Mouse (Mus musculus) spleen, adult 12 weeks (tissue): Measurements from ENCODE around the gene Nacad.

Source experiments
- DNase-seq: peaks from one replicate; pipeline ENCODE4 v3.0.0; 2022; ENCODE audit warnings: low spot score

Nacad gene

DNA sequence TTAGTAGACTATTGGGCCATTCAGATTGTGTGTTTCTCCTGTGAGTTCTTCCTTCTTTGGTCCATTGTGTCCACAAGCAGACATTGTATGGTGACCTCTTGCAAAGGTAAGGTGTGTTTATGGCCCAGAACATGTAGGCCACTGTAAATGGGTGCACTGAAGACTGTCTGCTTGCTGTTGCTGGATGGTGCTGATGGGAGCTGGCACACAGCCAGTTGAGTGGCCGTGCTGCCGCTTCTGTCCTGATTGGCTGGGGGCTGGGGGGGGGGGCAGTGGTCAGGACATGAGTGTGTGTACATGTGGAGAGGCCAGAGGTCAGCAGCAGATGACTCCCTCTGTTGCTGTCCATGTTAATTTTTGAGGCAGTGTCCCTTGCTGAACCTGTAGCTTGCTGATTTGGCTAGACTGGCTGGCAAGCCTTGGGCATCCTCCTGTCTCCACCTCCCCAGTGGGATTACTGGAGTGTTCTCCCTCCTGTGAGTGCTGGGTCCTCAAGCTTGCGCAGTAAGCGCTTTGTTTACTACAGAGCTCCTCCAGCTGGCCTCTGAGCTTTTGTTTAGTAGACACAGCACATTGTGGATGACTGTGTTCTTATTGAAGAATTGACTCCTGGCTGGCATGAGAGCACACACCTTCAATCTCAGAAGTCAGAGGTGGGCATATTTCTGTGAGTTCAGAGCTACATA, 25.6 kb downstream of the Nacad start:
- DNase-seq: no peak

DNA sequence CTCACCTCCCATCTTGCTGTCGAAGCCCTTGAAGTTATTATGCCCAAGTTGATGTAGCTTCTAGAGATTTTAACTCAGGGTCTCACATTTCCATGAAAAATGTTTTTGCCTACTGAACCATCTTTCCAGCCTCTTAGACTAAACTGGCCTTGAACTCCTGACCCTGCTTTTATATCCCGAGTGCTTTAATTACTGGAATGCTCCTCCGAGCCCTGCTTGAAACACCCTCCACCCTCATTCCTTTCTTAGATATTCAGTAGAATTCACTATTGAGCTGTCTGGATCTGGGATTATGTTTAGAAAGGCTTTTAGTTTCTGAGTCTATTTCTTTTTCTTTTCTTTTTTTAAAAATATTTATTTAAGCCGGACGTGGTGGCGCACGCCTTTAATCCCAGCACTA, 26.5 kb downstream of the Nacad start:
- no peak for DNase-seq

DNA sequence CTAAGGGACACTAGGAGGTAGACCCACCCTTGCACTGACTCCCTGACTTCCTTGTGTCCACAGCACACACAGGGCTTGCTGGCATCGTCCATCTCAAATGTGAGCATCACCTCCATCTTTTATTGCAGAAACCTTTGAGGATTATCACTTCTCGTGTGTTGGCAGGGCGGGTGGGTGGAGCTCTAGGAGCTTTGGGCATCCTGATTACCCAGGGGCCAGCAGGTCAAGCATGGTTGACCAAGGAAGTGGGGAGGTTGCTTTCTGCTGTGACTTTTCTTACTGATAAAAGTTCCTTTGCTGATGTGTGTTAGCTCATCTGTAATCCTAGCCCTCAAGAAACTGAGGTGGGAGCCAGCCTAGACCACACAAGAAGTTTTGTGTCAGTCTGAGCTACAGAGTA, 29.7 kb downstream of the Nacad start:
- DNase-seq: no peak

DNA sequence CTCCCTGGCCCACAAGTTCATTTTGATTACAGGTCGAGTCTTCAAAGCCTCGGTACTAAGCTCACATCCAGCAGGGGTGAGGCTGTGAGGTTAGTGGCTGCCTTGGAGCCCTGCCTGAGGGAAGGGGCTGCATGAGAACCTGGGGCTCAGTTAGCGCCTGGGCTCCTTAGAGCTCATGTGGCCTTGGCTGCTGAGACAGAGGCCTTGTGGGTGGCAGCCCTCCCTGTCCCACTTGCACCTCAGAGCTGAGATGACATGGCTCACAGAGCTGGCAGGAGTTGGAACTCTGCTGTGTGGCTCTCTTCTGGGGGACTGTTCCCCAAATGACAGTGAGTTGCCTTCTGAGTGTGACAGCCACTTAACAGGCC, 36.5 kb downstream of the Nacad start:
- DNase-seq: no peak

DNA sequence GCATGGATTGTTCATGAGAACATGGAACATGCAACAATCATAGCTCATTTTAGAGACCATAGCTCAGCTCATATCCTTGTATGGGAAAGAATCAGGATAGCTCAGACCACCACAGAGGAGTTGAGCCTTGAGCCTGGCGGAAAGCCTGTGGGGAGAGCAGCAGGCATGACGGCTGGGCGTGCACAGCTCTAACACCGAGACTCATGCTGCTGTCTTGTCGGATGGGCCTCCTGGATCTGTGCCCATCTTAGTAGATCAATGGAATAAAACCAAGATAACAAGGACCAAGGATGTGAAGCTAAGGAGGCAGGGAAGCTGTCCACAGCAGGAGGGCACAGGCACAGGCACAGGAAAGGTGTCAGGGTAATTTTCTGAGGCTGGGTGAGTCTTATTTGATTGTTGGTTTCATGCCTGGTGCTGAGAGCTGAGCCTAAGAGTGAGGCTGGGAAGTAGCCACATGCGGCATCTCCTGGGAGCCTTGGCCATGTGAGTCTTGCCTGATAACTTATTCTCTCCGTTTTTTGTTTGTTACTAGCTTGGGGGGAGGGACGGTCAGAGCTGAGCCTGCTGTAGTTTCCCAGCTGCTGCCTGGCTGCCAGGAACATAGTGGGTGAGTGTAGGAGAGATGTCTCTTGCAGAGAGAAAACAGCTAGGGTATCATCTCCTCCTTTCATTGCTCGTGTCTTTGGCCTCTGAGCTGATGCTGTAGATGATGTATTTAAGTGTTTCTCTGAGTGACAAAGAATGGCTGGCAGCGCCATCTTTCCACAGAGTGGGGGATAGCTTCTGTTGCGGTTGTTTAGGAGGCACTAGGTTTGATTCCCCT, 37.1 kb downstream of the Nacad start:
- no peak for DNase-seq

DNA sequence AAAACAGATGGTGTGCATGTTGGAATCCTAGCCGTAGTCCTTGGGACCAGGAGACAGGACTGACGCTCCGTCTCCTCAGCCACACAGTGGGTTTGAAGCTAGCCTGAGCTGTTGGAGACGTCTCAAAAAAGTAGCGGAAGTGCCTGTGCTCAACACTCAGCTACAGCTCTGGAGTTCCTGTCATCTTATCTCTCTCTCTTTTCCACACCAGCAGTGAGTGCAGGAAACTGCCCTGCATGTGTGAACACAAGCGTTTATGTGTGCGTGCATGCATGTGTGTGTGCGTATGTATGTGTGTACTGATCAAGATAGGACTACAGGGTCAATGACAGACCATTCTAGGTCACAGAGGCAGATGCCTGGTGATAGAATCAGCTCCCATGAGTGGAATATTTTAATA, 37.9 kb downstream of the Nacad start:
- no peak for DNase-seq

DNA sequence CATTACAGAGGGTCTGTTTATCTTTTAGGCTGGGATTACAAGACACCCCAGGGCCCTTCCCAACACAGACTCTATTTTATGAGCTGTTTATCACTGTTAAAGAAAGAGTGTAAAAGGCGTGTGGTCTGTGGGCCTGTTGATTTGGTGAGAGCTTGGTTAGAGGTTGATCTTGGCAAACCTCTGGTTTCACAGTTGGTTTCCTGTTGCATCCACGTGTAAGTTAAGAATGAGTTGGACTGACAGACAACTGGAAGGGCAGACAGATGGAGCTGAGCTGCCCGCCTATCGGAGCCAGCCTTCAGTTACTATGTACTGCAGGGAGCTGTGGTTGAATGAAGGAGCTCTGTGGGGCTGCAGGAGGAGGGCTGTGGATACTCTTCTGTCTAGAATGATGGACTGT, 39.4 kb downstream of the Nacad start:
- DNase-seq: no peak

DNA sequence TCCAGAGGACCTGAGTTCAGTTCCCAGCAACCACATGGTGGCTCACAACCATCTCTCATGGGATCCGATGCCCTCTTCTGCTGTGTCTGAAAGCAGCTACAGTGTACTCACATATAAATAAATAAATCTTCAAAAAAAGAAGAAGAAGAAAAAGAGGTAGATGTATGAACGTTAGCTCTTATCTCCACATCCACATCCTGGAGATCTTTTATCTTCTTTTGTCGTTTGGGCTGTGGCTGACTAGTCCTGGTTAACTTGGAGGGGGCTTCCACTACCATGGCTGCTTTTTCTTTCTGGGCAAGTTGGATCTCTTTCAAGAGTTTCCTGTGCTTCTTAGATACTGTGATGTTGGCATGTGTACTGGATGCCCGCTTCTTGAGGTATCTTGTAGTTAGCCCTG, 42.7 kb downstream of the Nacad start:
- DNase-seq: no peak

DNA sequence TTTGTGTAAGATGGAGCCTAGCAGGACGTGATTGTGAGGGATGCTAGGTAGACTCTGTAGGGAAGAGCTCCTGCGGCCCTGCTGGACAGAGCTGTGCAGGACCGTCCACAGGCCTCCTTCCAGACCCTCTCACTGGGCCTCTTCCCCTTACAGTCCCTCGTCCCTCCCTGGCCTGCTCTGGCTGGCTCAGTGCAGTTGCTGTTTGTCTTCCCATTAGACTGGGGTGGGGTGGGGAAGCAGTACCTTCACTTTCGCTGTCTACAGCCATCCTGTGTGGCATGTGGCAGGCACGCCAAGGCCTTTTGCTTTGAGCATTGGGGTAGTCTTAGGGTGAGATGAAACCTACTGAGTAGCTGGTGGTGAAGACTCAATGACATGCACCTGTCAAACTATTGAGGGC, 43.5 kb downstream of the Nacad start:
- DNase-seq: no peak

DNA sequence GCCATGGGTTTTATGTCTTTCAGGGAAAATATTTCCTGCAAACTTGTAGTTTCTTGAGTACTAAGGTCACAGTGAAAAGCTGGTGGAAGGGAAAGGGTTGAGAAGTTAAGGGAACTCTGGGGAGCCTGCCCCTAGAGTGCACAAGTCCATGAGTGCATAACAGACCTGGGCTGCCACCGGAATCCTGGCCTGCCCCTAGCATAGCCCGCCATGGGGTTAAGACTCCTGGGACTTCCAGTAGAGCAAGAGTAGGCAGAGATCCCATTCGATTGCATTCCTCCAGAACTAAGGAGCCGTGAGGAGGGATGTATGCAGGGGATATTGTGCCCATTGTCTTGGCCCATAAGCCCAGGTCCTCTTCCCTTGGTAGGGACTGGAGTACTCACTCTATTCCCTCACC, 44.4 kb downstream of the Nacad start:
- no peak for DNase-seq

DNA sequence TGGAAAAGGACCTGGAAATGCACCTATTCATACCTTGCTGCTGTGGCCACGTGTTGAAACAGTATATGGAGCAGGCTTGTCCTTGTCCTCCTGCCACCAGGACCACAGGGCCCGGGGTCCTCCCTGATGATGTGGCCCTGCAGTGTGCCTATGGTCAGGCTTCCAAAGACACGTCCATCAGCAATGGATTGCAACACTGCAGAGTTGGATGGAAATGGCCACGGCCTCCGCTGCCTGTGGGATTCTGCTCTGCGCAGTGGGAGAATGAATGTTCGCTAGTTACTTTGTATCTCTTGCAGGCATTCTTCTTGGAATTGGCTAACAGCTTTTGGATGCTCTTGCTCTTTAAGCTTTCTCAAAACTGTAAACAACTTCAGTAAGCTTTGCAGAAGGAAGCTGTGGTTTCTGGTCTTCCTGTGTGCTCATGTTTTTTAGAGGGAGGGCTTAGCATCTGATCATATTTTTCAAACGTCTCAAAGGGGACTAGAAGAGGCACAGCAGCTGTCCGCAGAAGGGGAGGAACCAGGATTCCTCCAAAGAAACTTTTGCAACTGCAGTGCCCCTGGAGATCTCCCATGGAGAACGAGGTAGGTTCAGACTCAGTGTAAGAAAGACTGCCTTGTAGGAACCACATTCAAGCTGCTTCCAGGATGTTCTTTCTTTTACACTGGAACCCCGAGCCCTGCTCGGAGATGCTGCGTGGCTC, 45.0 kb downstream of the Nacad start:
- no peak for DNase-seq

DNA sequence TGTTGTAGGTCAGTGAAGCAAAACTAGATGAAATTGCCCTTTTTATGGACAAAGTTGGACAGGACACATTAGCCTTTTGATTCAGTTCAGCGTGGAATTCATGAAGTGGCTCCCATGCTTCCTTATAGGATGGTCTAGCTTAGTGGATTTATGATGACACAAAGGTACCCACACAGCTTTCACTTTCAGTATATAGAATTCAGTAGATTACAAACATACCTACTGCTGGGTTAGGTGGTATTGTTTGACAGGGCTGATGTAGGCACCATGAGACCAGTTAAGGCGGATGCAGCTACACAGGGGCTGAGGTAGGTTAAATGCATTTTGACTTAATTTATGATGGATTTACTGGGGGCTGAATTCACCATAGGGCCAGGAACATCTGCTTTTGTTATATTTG, 45.9 kb downstream of the Nacad start:
- DNase-seq: no peak

DNA sequence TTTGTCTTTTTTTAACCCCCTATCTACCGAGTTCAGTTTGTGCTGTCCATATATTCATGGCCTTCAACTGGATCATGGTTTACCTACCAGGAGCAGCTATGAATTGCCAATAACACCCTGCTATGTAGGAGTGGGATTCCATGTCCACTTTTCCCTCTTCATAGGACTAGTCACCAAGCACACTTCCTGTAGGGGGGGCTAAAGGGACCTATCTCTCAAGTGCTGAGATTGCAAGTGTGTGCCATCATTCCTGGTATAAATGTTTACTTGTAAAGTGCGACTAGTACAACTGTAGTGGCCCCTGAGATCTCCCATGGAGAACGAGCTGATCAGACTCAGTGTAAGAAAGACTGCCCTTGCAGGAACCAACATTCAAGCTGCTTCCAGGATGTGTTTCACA, 47.6 kb downstream of the Nacad start:
- no peak for DNase-seq

DNA sequence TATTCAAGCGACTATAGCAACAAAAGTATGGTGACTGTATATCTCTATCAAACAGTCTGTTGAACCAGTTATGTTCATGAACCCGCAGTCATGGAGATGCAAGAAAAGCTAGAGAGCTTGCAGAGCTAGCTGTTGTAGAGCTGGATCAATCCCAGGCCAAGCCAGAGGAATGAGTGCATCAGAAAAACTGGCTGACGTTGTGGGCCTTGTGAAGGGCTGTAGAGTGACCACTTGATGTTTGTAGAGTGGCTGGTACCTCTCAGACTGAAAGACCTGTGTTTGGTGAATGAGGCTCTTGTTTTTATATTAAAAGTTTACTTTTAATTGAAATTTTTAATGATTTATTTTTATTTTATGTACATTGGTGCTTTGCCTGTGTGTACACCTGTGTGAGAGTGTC, 55.7 kb downstream of the Nacad start:
- no peak for DNase-seq

DNA sequence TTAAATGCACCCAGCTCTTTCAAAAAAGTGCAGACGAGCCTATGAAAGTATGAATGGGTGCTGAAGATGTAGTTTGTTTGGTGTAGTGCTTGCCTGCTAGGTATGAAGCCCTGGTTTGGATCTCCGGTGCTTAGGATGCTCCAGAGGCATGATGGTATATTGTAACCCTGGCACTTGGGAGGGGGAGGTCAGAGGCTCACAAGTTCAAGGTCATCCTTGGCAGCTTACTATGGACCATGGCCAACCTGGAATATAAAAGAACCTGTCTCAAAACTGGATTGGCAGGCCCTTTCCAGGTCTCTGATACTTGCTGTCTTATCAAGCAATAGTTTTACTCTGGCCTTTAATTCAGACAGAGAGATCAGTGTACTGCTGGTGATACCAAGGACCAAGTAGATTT, 56.1 kb downstream of the Nacad start:
- DNase-seq: no peak
